Mouse (Mus musculus): ENCODE measurements at regions not wholly inside any gene's neighbourhood (a gene's known extent, or its start where the extent isn't known, plus 50 kb on each side); places are given as distances from the start of the nearest gene placed in this dataset.

DNA sequence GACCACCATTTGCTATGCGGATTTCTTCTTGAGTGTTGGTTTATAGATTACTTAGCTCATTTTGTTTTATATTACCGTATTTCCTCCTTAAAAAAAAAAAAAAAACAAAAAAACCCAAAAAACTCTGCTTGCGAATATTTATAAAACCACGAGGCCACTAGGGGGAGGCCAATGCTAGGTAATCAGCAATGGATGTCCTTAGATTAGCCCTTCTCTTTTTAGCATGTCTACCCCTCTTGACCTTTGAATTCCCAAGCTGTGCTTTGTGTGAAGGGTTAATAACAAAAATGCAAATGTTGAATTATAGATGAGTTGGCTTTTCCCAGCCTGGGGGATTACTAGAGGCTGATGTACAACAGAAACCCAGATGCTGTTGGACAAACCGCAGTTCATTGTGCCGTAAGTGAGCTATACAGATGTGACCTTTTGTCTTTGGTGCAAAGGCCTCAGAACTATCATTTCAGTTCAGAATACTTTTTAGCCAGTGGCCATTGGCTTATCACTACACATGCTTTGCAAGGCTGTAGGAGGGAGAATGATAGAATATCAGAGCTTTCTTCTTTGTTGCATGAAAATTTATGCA is 88.5 kb upstream of the Pfkp start:
- Histone ChIP-seq H3K4me1 (ENCODE audit: insufficient read depth, low read length) (no peaks in the 10 kb centered on the region), H3K9me3 (ENCODE audit: low read length) (no peaks in the 10 kb centered on the region), H3K9ac (replicated peaks; ENCODE audit: low read length) (no peak overlapping the region), H3K36me3 (ENCODE audit: insufficient read depth, low read length) (no peaks in the 10 kb centered on the region), H3K27me3 (ENCODE audit: insufficient read depth, low read length) (no peaks in the 10 kb centered on the region), H3K4me3 (ENCODE audit: low read length) (no peak overlapping the region), H3K4me2 (ENCODE audit: low read depth, low read length) (no peak overlapping the region), H3K27ac (no peak overlapping the region)
- ATAC-seq (no peak), DNase-seq (ENCODE audit: low spot score) (peak; percentile 65)
- TF ChIP-seq CTCF (IDR thresholded peaks at IDR 0.05; ENCODE audit: low read depth) = peak; percentile 61
- 64% methylated on average over 6 of the region's 6 CpGs for WGBS

Measured in hindbrain, postnatal 0 days (tissue).